Mouse (Mus musculus): ENCODE results near the gene Cdk5rap2. TPM values are rescaled to one million over a fixed set of nuclear protein-coding genes. Genes with fewer than 3 reads are reported as not detected.

Cdk5rap2 gene
- polyA plus RNA-seq, 1 experiment from 2014 or later, result 16.2 TPM

- Histone ChIP-seq H3K9me3 (ENCODE audit: control insufficient read depth, low read length) (no peaks in the 10 kb centered on the region), H3K4me3 (ENCODE audit: low read length) (no peak overlapping the region), H3K4me2 (ENCODE audit: low read depth, low read length) (no peak overlapping the region), H3K27ac (ENCODE audit: low read length) (no peak overlapping the region), H3K4me1 (replicated peaks; ENCODE audit: control insufficient read depth, insufficient read depth, low read length) (no peaks in the 10 kb centered on the region), H3K36me3 (ENCODE audit: control insufficient read depth, insufficient read depth, low read length) (peaks cover 11% of the 10 kb centered on the region), H3K27me3 (ENCODE audit: control insufficient read depth, insufficient read depth, low read depth, low read length) (no peaks in the 10 kb centered on the region), H3K9ac (ENCODE audit: low read length) (no peak overlapping the region)
- no peak for ATAC-seq (ENCODE audit: low read depth)
- WGBS, result 89% methylated on average over 11 of the region's 11 CpGs
Observed at GRCm38 (mm10) chr4:70365061-70365858, 45.0 kb downstream of the Cdk5rap2 start.

- peaks cover 25% of the 10 kb centered on the region for H3K36me3 ChIP-seq (ENCODE audit: control insufficient read depth, insufficient read depth, low read length)
- WGBS, result 62% methylated on average over 4 of the region's 4 CpGs
Observed at GRCm38 (mm10) chr4:70361366-70361765, 48.9 kb downstream of the Cdk5rap2 start.

GRCm38 (mm10) chr4:70355659-70356350 lies 54.4 kb downstream of the Cdk5rap2 start:
- Histone ChIP-seq H3K4me3 (ENCODE audit: low read length) (no peak overlapping the region), H3K4me2 (ENCODE audit: low read depth, low read length) (no peak overlapping the region), H3K4me1 (replicated peaks; ENCODE audit: control insufficient read depth, insufficient read depth, low read length) (no peaks in the 10 kb centered on the region), H3K27me3 (ENCODE audit: control insufficient read depth, insufficient read depth, low read depth, low read length) (no peaks in the 10 kb centered on the region), H3K27ac (ENCODE audit: low read length) (no peak overlapping the region), H3K36me3 (ENCODE audit: control insufficient read depth, insufficient read depth, low read length) (peaks cover 20% of the 10 kb centered on the region), H3K9ac (ENCODE audit: low read length) (no peak overlapping the region), H3K9me3 (ENCODE audit: control insufficient read depth, low read length) (no peaks in the 10 kb centered on the region)
- peak; percentile 61; the same call in 1 of the 2 replicates for ATAC-seq (ENCODE audit: low read depth)
- WGBS, result 62% methylated on average over 9 of the region's 9 CpGs

More at GRCm38 (mm10) chr4:70361366-70361765, 48.9 kb downstream of the Cdk5rap2 start:
- H3K9me3 ChIP-seq (ENCODE audit: control insufficient read depth, low read length), result no peaks in the 10 kb centered on the region
- ATAC-seq (ENCODE audit: low read depth), result no peak
- H3K4me1 ChIP-seq (replicated peaks; ENCODE audit: control insufficient read depth, insufficient read depth, low read length), result no peaks in the 10 kb centered on the region
- H3K4me3 ChIP-seq (ENCODE audit: low read length), result no peak overlapping the region
- H3K27me3 ChIP-seq (ENCODE audit: control insufficient read depth, insufficient read depth, low read depth, low read length), result no peaks in the 10 kb centered on the region
- H3K4me2 ChIP-seq (ENCODE audit: low read depth, low read length), result no peak overlapping the region
- H3K9ac ChIP-seq (ENCODE audit: low read length), result no peak overlapping the region
- no peak overlapping the region for H3K27ac ChIP-seq (ENCODE audit: low read length)

- Histone ChIP-seq H3K9ac (ENCODE audit: low read length) (no peak overlapping the region), H3K36me3 (ENCODE audit: control insufficient read depth, insufficient read depth, low read length) (peaks cover 13% of the 10 kb centered on the region), H3K27me3 (ENCODE audit: control insufficient read depth, insufficient read depth, low read depth, low read length) (no peaks in the 10 kb centered on the region), H3K9me3 (ENCODE audit: control insufficient read depth, low read length) (no peaks in the 10 kb centered on the region), H3K27ac (ENCODE audit: low read length) (no peak overlapping the region), H3K4me3 (ENCODE audit: low read length) (no peak overlapping the region), H3K4me1 (replicated peaks; ENCODE audit: control insufficient read depth, insufficient read depth, low read length) (no peaks in the 10 kb centered on the region), H3K4me2 (ENCODE audit: low read depth, low read length) (no peak overlapping the region)
- WGBS, result 89% methylated on average over 14 of the region's 14 CpGs
- ATAC-seq (ENCODE audit: low read depth), result no peak
Observed at GRCm38 (mm10) chr4:70354448-70354847, 55.8 kb downstream of the Cdk5rap2 start.

GRCm38 (mm10) chr4:70353656-70354055 lies 56.6 kb downstream of the Cdk5rap2 start:
- Histone ChIP-seq H3K27ac (ENCODE audit: low read length) (no peak overlapping the region), H3K36me3 (ENCODE audit: control insufficient read depth, insufficient read depth, low read length) (peaks cover 8% of the 10 kb centered on the region; the same call in 1 of the 2 replicates), H3K9ac (ENCODE audit: low read length) (no peak overlapping the region), H3K27me3 (ENCODE audit: control insufficient read depth, insufficient read depth, low read depth, low read length) (no peaks in the 10 kb centered on the region), H3K9me3 (ENCODE audit: control insufficient read depth, low read length) (no peaks in the 10 kb centered on the region), H3K4me2 (ENCODE audit: low read depth, low read length) (no peak overlapping the region), H3K4me3 (ENCODE audit: low read length) (no peak overlapping the region), H3K4me1 (replicated peaks; ENCODE audit: control insufficient read depth, insufficient read depth, low read length) (no peaks in the 10 kb centered on the region)
- no peak for ATAC-seq (ENCODE audit: low read depth)
- 78% methylated on average over 3 of the region's 3 CpGs for WGBS

- Histone ChIP-seq H3K9ac (ENCODE audit: low read length) (no peak overlapping the region), H3K36me3 (ENCODE audit: control insufficient read depth, insufficient read depth, low read length) (no peaks in the 10 kb centered on the region), H3K4me1 (replicated peaks; ENCODE audit: control insufficient read depth, insufficient read depth, low read length) (no peaks in the 10 kb centered on the region), H3K27ac (ENCODE audit: low read length) (no peak overlapping the region), H3K27me3 (ENCODE audit: control insufficient read depth, insufficient read depth, low read depth, low read length) (no peaks in the 10 kb centered on the region), H3K4me2 (ENCODE audit: low read depth, low read length) (no peak overlapping the region), H3K9me3 (ENCODE audit: control insufficient read depth, low read length) (no peaks in the 10 kb centered on the region), H3K4me3 (ENCODE audit: low read length) (no peak overlapping the region)
- no peak for ATAC-seq (ENCODE audit: low read depth)
- 68% methylated on average over 11 of the region's 11 CpGs for WGBS
Observed at GRCm38 (mm10) chr4:70335444-70336144, 74.6 kb downstream of the Cdk5rap2 start.

GRCm38 (mm10) chr4:70334995-70335394 lies 75.2 kb downstream of the Cdk5rap2 start:
- WGBS, result 65% methylated on average over 4 of the region's 4 CpGs
- no peak for ATAC-seq (ENCODE audit: low read depth)
- Histone ChIP-seq H3K4me3 (ENCODE audit: low read length) (no peak overlapping the region), H3K4me2 (ENCODE audit: low read depth, low read length) (no peak overlapping the region), H3K9ac (ENCODE audit: low read length) (no peak overlapping the region), H3K36me3 (ENCODE audit: control insufficient read depth, insufficient read depth, low read length) (no peaks in the 10 kb centered on the region), H3K27ac (ENCODE audit: low read length) (no peak overlapping the region), H3K4me1 (replicated peaks; ENCODE audit: control insufficient read depth, insufficient read depth, low read length) (no peaks in the 10 kb centered on the region), H3K27me3 (ENCODE audit: control insufficient read depth, insufficient read depth, low read depth, low read length) (no peaks in the 10 kb centered on the region), H3K9me3 (ENCODE audit: control insufficient read depth, low read length) (no peaks in the 10 kb centered on the region)

GRCm38 (mm10) chr4:70332981-70333380 lies 77.3 kb downstream of the Cdk5rap2 start:
- Histone ChIP-seq H3K9ac (ENCODE audit: low read length) (no peak overlapping the region), H3K27me3 (ENCODE audit: control insufficient read depth, insufficient read depth, low read depth, low read length) (no peaks in the 10 kb centered on the region), H3K36me3 (ENCODE audit: control insufficient read depth, insufficient read depth, low read length) (no peaks in the 10 kb centered on the region), H3K4me3 (ENCODE audit: low read length) (no peak overlapping the region), H3K4me1 (replicated peaks; ENCODE audit: control insufficient read depth, insufficient read depth, low read length) (no peaks in the 10 kb centered on the region), H3K4me2 (ENCODE audit: low read depth, low read length) (no peak overlapping the region), H3K9me3 (ENCODE audit: control insufficient read depth, low read length) (no peaks in the 10 kb centered on the region), H3K27ac (ENCODE audit: low read length) (no peak overlapping the region)
- ATAC-seq (ENCODE audit: low read depth), result no peak
- WGBS, result 80% methylated on average over 6 of the region's 6 CpGs

GRCm38 (mm10) chr4:70332576-70332975 lies 77.7 kb downstream of the Cdk5rap2 start:
- H3K4me1 ChIP-seq (replicated peaks; ENCODE audit: control insufficient read depth, insufficient read depth, low read length), result no peaks in the 10 kb centered on the region
- H3K4me2 ChIP-seq (ENCODE audit: low read depth, low read length), result no peak overlapping the region
- no peaks in the 10 kb centered on the region for H3K27me3 ChIP-seq (ENCODE audit: control insufficient read depth, insufficient read depth, low read depth, low read length)
- no peaks in the 10 kb centered on the region for H3K36me3 ChIP-seq (ENCODE audit: control insufficient read depth, insufficient read depth, low read length)
- ATAC-seq (ENCODE audit: low read depth), result no peak
- no peak overlapping the region for H3K9ac ChIP-seq (ENCODE audit: low read length)
- H3K9me3 ChIP-seq (ENCODE audit: control insufficient read depth, low read length), result no peaks in the 10 kb centered on the region
- no peak overlapping the region for H3K27ac ChIP-seq (ENCODE audit: low read length)
- WGBS, result 81% methylated on average over 7 of the region's 7 CpGs
- H3K4me3 ChIP-seq (ENCODE audit: low read length), result no peak overlapping the region
